Mouse (Mus musculus): ENCODE results near the gene Golph3l. TPM values are rescaled to one million over a fixed set of nuclear protein-coding genes. Genes with fewer than 3 reads are reported as not detected.
A peak's percentile ranks its signal among the peaks of the same experiment; 100 is the strongest.
"Not testable (repeated sequence)": the region's sequence is repeated elsewhere in the genome, so short reads cannot be mapped to it uniquely, and the experiment has no call there.

The Golph3l gene
- polyA plus RNA-seq, 1 experiment from 2014 or later, result 35.6 TPM

- Histone ChIP-seq H3K27me3 (ENCODE audit: control insufficient read depth, insufficient read depth, low read length) (no peaks in the 10 kb centered on the region), H3K9me3 (ENCODE audit: control insufficient read depth, low read length) (no peaks in the 10 kb centered on the region), H3K4me1 (ENCODE audit: control insufficient read depth, insufficient read depth, low read length) (peaks cover 11% of the 10 kb centered on the region; the same call in 1 of the 2 replicates), H3K36me3 (ENCODE audit: control insufficient read depth, insufficient read depth, low read length) (no peaks in the 10 kb centered on the region), H3K9ac (ENCODE audit: low read depth, low read length) (no peak overlapping the region), H3K27ac (ENCODE audit: low read depth, low read length) (peak overlapping the region; percentile 74; the same call in 1 of the 2 replicates), H3K4me3 (ENCODE audit: low read length) (no peak overlapping the region), H3K4me2 (replicated peaks; ENCODE audit: low read depth, low read length) (no peak overlapping the region)
- ATAC-seq (ENCODE audit: low FRiP score, low TSS enrichment), result no peak
- WGBS, result 59% methylated on average over 6 of the region's 6 CpGs
These were observed 61.7 kb downstream of the Golph3l start for GRCm38 (mm10) chr3:95650276-95651032.

DNA sequence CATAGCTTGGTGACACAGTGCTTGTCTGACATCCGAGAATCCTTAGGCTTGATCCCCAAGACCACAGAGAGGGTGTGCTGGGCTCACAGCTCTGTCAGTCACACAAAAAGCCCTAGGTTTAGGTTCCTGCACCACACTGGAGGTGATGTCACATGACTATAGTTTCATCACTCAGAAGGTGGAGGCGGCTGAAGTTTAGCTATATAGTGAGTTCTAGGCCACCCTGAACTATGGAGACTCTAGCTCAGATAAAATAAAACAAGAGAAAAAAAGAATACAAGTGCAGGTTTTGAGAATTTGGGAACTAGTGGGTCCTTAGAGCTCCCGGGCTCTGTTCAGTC is 62.3 kb downstream of the Golph3l start:
- 82% methylated on average over 3 of the region's 3 CpGs for WGBS
- peaks cover 11% of the 10 kb centered on the region; the same call in 1 of the 2 replicates for H3K4me1 ChIP-seq (ENCODE audit: control insufficient read depth, insufficient read depth, low read length)
- no peak overlapping the region for H3K4me3 ChIP-seq (ENCODE audit: low read length)
- no peaks in the 10 kb centered on the region for H3K36me3 ChIP-seq (ENCODE audit: control insufficient read depth, insufficient read depth, low read length)
- H3K27ac ChIP-seq (ENCODE audit: low read depth, low read length), result peak overlapping the region; percentile 74; the same call in 1 of the 2 replicates
- no peak for ATAC-seq (ENCODE audit: low FRiP score, low TSS enrichment)
- H3K9me3 ChIP-seq (ENCODE audit: control insufficient read depth, low read length), result no peaks in the 10 kb centered on the region
- H3K4me2 ChIP-seq (replicated peaks; ENCODE audit: low read depth, low read length), result no peak overlapping the region
- H3K9ac ChIP-seq (ENCODE audit: low read depth, low read length), result no peak overlapping the region
- H3K27me3 ChIP-seq (ENCODE audit: control insufficient read depth, insufficient read depth, low read length), result no peaks in the 10 kb centered on the region

GRCm38 (mm10) chr3:95651391-95652203 is 62.9 kb downstream of the Golph3l start:
- Histone ChIP-seq H3K27ac (ENCODE audit: low read depth, low read length) (0 out of 2 replicates have a peak overlapping the region, but pooled peaks have one; percentile 74), H3K4me3 (ENCODE audit: low read length) (no peak overlapping the region), H3K27me3 (ENCODE audit: control insufficient read depth, insufficient read depth, low read length) (no peaks in the 10 kb centered on the region), H3K9ac (ENCODE audit: low read depth, low read length) (no peak overlapping the region), H3K4me2 (replicated peaks; ENCODE audit: low read depth, low read length) (no peak overlapping the region), H3K4me1 (ENCODE audit: control insufficient read depth, insufficient read depth, low read length) (peaks cover 11% of the 10 kb centered on the region; the same call in 1 of the 2 replicates), H3K9me3 (ENCODE audit: control insufficient read depth, low read length) (no peaks in the 10 kb centered on the region), H3K36me3 (ENCODE audit: control insufficient read depth, insufficient read depth, low read length) (no peaks in the 10 kb centered on the region)
- WGBS, result 85% methylated on average over 16 of the region's 16 CpGs
- no peak for ATAC-seq (ENCODE audit: low FRiP score, low TSS enrichment)

- ATAC-seq (ENCODE audit: low FRiP score, low TSS enrichment), result no peak
- H3K4me3 ChIP-seq (ENCODE audit: low read length), result no peak overlapping the region
- no peak overlapping the region for H3K27ac ChIP-seq (ENCODE audit: low read depth, low read length)
- WGBS, result 65% methylated on average over 7 of the region's 7 CpGs
- no peak overlapping the region for H3K4me2 ChIP-seq (replicated peaks; ENCODE audit: low read depth, low read length)
- no peak overlapping the region for H3K9ac ChIP-seq (ENCODE audit: low read depth, low read length)
- H3K27me3 ChIP-seq (ENCODE audit: control insufficient read depth, insufficient read depth, low read length), result no peaks in the 10 kb centered on the region
- H3K36me3 ChIP-seq (ENCODE audit: control insufficient read depth, insufficient read depth, low read length), result no peaks in the 10 kb centered on the region
- H3K9me3 ChIP-seq (ENCODE audit: control insufficient read depth, low read length), result no peaks in the 10 kb centered on the region
- peaks cover 11% of the 10 kb centered on the region; the same call in 1 of the 2 replicates for H3K4me1 ChIP-seq (ENCODE audit: control insufficient read depth, insufficient read depth, low read length)
These were observed 63.6 kb downstream of the Golph3l start for GRCm38 (mm10) chr3:95652204-95652811.

GRCm38 (mm10) chr3:95652871-95653270 is 64.1 kb downstream of the Golph3l start:
- Histone ChIP-seq H3K9ac (ENCODE audit: low read depth, low read length) (no peak overlapping the region), H3K27me3 (ENCODE audit: control insufficient read depth, insufficient read depth, low read length) (no peaks in the 10 kb centered on the region), H3K4me1 (ENCODE audit: control insufficient read depth, insufficient read depth, low read length) (peaks cover 11% of the 10 kb centered on the region; the same call in 1 of the 2 replicates), H3K9me3 (ENCODE audit: control insufficient read depth, low read length) (no peaks in the 10 kb centered on the region), H3K4me3 (ENCODE audit: low read length) (no peak overlapping the region), H3K36me3 (ENCODE audit: control insufficient read depth, insufficient read depth, low read length) (no peaks in the 10 kb centered on the region), H3K4me2 (replicated peaks; ENCODE audit: low read depth, low read length) (no peak overlapping the region), H3K27ac (ENCODE audit: low read depth, low read length) (no peak overlapping the region)
- WGBS, result 31% methylated on average over 6 of the region's 6 CpGs
- ATAC-seq (ENCODE audit: low FRiP score, low TSS enrichment), result no peak

DNA sequence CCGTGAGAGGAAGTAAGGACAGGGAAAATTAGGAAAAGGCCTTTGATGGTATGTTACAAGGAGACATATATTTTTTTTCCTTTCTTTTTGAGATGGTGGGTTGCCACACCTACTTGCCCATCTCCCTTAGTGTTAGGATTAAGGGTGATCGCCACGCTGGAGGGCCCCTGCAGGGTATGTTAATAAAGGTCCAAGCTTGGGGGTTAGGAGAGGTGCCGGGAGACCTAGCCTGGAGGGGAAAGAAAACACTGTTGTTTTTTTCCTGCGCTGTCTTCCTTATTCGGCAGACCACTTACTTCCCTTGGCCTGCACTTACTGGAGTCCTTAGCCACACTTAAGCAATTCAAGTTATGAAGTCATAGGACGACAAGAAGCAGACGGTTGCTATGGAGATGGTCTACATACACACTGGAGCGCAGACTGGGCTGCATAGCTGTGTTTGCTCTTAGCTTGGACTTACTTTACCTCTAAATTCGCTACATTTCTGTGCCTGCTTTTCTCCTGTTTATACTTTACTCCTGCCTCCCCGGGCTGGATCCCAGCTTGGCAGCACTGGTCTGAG is 64.8 kb downstream of the Golph3l start:
- H3K9ac ChIP-seq (ENCODE audit: low read depth, low read length), result no peak overlapping the region
- 33% methylated on average over 11 of the region's 11 CpGs for WGBS
- no peaks in the 10 kb centered on the region for H3K36me3 ChIP-seq (ENCODE audit: control insufficient read depth, insufficient read depth, low read length)
- H3K4me3 ChIP-seq (ENCODE audit: low read length), result no peak overlapping the region
- H3K9me3 ChIP-seq (ENCODE audit: control insufficient read depth, low read length), result no peaks in the 10 kb centered on the region
- no peak overlapping the region for H3K27ac ChIP-seq (ENCODE audit: low read depth, low read length)
- peaks cover 11% of the 10 kb centered on the region; the same call in 1 of the 2 replicates for H3K4me1 ChIP-seq (ENCODE audit: control insufficient read depth, insufficient read depth, low read length)
- ATAC-seq (ENCODE audit: low FRiP score, low TSS enrichment), result no peak
- H3K4me2 ChIP-seq (replicated peaks; ENCODE audit: low read depth, low read length), result no peak overlapping the region
- H3K27me3 ChIP-seq (ENCODE audit: control insufficient read depth, insufficient read depth, low read length), result no peaks in the 10 kb centered on the region

GRCm38 (mm10) chr3:95654371-95654770 is 65.6 kb downstream of the Golph3l start:
- H3K36me3 ChIP-seq (ENCODE audit: control insufficient read depth, insufficient read depth, low read length); ATAC-seq (ENCODE audit: low FRiP score, low TSS enrichment); H3K4me3 ChIP-seq (ENCODE audit: low read length); H3K4me2 ChIP-seq (replicated peaks; ENCODE audit: low read depth, low read length); H3K9me3 ChIP-seq (ENCODE audit: control insufficient read depth, low read length); H3K27ac ChIP-seq (ENCODE audit: low read depth, low read length); H3K27me3 ChIP-seq (ENCODE audit: control insufficient read depth, insufficient read depth, low read length); H3K9ac ChIP-seq (ENCODE audit: low read depth, low read length): not testable (repeated sequence)
- H3K4me1 ChIP-seq (ENCODE audit: control insufficient read depth, insufficient read depth, low read length), result peaks cover 11% of the 10 kb centered on the region; the same call in 1 of the 2 replicates
- 84% methylated on average over 3 of the region's 3 CpGs for WGBS

- no peaks in the 10 kb centered on the region for H3K9me3 ChIP-seq (ENCODE audit: control insufficient read depth, low read length)
- H3K27ac ChIP-seq (ENCODE audit: low read depth, low read length), result no peak overlapping the region
- no peak for ATAC-seq (ENCODE audit: low FRiP score, low TSS enrichment)
- H3K36me3 ChIP-seq (ENCODE audit: control insufficient read depth, insufficient read depth, low read length), result peaks cover 4% of the 10 kb centered on the region
- no peak overlapping the region for H3K4me2 ChIP-seq (replicated peaks; ENCODE audit: low read depth, low read length)
- no peak overlapping the region for H3K4me3 ChIP-seq (ENCODE audit: low read length)
- 92% methylated on average over 5 of the region's 5 CpGs for WGBS
- H3K27me3 ChIP-seq (ENCODE audit: control insufficient read depth, insufficient read depth, low read length), result no peaks in the 10 kb centered on the region
- peaks cover 13% of the 10 kb centered on the region; the same call in 1 of the 2 replicates for H3K4me1 ChIP-seq (ENCODE audit: control insufficient read depth, insufficient read depth, low read length)
- H3K9ac ChIP-seq (ENCODE audit: low read depth, low read length), result no peak overlapping the region
These were observed 66.7 kb downstream of the Golph3l start for GRCm38 (mm10) chr3:95655437-95655836.
